Mouse (Mus musculus) adrenal gland, postnatal 4 days (tissue): ENCODE results near the gene Cyld. TPM values are rescaled to one million over a fixed set of nuclear protein-coding genes. Genes with fewer than 3 reads are reported as not detected.

Experiments used
- DNase-seq, 2 experiments: peaks; one replicate each; pipeline ENCODE4 v3.0.0; 2021 to 2022; ENCODE audit warnings: low spot score in 2 of 2, mixed read lengths in 2 of 2
- total RNA-seq, 2 experiments: library from RNA; stranded (reverse); gene quantifications; 2 replicates each; pipeline ENCODE4 v1.2.3; 2021

The Cyld gene
- total RNA-seq, 2 experiments from 2014 or later, result 39.1 to 44.7 TPM

DNA sequence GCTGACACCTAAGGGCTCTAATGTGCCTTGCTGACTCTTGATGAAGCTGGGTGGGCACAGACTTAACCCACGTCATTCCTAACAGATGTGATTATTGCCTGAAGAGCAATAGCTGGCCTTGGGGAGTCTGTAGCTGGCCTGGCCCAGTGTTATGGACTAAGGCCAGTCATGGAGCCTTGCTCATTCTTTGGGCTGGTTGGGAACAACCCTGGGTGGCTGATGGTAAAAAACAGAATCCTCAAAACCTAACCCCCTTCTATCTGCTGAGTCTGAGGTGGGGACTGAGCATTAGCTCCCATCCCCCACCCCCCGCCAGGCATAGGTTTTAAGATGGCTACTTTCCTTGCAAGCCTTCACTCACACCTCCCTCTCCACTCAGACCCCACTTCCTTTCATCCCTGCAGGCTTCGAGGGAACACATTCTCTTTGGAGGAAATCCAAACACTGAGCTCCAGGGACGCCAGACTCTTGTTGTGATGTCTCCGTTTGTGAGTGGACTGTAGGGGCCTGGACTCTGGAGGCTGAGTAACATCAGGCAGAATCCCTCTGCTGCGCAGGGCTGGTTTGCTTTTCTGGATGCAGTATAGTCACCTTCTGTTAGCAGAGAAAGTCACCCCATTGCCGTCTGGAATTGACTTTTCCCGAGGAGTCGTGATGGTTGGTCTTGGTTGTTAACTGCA, 10.5 kb upstream of the Cyld start:
- no peak for DNase-seq

DNA sequence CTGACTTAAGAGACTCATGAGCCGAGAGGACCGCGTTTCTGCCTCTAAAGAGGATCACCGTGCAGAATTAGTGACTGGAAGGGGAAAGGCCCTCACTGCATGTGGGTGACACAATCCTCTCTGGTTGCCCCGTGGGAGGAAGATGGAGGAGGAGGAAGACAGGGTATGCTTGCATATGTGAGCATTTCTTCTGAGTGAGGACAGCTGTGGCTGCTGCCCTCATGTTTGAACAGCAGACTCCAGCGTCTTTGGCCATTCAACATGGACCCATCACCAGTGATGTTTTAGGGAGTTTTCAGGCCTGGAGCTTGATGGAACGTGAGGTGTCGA, 10.0 kb upstream of the Cyld start:
- no peak for DNase-seq

DNA sequence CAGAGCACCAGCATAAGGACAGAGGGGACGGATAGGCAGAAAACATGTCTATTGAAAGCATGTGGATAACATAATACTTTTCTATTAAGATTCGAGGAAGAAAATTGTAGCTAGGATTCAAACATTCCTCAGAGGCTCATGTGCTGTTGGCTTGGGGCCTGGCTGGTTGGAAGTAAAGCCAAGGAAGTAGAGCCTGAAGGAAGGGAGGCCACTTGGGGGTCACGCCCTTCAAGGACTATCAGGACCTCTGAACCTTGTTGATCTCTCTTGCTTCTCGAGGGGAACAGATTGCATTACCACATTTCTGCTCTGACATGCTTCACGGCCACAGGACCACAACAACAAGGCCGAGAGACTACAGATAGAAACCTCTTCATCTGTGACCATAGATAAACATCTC, 7.7 kb upstream of the Cyld start:
- no peak for DNase-seq

- no peak for DNase-seq
Observed at GRCm38 (mm10) chr8:88689891-88690290, 6.9 kb upstream of the Cyld start.

- no peak for DNase-seq
Observed at GRCm38 (mm10) chr8:88691342-88691948, 5.4 kb upstream of the Cyld start.

DNA sequence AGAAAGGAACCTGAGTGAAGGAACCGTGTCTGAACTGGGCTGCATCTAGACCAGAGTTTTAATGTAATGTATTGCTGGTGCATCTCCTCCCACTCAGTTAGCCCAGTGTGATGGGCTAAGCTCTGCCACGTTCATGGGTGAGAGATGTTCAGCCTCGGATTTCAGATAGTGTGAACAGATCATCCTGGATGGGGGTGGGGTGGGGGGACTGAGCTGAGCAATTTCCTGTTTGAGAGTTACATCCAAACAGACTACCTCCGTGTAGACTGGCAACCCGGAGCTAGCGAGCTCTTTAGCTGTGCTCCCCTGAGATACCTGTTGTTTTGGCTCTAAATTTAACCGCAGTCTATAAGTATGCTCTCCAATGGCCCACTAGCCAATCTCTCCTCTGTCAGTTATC, 4.9 kb upstream of the Cyld start:
- no peak for DNase-seq

- DNase-seq, result no peak
Observed at GRCm38 (mm10) chr8:88692866-88693265, 4.0 kb upstream of the Cyld start.

- DNase-seq, result no peak
Observed at GRCm38 (mm10) chr8:88693376-88693775, 3.5 kb upstream of the Cyld start.

GRCm38 (mm10) chr8:88694291-88694690, 2.5 kb upstream of the Cyld start:
- DNase-seq, result no peak

GRCm38 (mm10) chr8:88696228-88696627, 600 bp upstream of the Cyld start:
- no peak for DNase-seq

DNA sequence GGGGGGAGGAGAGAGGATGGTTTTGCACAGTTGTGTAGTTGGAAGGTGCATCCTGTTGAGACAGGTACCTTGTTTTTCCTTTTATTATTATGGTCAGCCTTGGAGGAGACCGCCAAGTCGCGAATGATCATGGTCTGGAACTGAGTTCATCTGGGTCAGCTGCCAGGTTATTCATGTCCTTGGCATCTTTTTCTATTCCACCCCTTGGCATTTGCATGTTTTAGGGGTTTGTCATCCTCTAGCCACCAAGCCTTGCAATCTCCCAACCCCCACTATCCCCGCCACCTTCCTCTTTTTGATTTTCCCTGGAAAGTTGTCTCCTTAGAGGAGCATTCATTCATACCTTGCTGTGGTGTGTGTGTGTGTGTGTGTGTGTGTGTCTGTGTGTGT, 809 bp downstream of the Cyld start:
- peak in 1 of 2 experiments; percentile 8 for DNase-seq

- DNase-seq, result no peak
Observed at GRCm38 (mm10) chr8:88698048-88698447, 1.2 kb downstream of the Cyld start.

- DNase-seq, result no peak
Observed at GRCm38 (mm10) chr8:88701611-88702010, 4.8 kb downstream of the Cyld start.

DNA sequence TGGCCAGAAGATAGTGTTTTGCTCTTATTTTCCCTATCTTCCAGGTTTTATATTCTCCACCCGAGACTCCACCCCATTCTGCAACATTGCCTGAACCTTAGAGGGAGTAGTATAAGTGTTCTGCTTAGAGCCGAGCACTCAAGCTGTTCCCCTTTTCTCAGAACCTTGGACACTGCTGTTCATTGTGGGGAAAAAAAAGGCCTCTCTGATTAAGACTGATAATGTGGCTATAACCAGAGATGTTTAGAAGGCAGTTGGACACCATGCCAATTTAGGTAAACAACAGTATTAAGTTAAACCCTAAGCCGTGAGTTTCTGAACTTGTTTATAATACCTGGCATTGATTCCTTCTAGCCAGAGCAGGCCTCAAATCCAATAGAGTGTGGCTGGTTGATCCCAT, 6.0 kb downstream of the Cyld start:
- DNase-seq, result no peak

DNA sequence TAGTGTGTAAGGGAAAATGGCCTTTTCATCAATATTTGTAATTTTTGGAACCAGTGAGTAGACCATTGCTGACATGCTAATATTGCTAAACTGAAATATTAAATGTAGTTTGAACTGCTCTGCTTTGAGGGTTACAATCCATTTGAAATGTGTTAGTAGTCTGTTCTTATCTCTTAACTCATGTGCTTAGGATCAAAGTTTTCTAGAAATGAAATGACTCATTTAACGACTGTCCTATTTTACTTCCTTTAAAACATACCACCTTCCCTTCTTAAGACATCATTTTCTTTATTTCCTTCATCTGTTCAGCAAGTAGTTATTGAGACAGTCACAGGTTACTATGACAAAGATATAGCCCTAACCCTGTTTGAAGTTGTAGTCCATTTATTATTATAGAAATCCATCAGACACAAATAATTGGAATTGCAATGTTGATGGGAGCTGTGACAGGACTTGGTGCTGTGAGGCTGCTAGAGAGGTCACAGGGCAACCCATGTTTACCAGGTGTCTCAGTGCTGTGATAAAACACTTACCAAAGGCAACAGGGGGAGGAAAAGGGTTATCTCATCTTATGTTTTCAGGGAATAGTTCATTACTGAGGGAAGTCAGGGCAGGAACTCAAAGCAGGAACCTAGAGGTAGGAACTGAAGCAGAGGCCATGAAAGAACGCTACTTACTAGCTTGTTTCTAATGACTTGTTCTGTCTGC, 26.6 kb downstream of the Cyld start:
- no peak for DNase-seq

- peak; percentile 39 to 69 for DNase-seq
Observed at GRCm38 (mm10) chr8:88755175-88755791, 58.5 kb downstream of the Cyld start.

GRCm38 (mm10) chr8:88761980-88762379, 65.2 kb downstream of the Cyld start:
- no peak for DNase-seq

- DNase-seq, result no peak
Observed at GRCm38 (mm10) chr8:88771241-88771640, 74.4 kb downstream of the Cyld start.

DNA sequence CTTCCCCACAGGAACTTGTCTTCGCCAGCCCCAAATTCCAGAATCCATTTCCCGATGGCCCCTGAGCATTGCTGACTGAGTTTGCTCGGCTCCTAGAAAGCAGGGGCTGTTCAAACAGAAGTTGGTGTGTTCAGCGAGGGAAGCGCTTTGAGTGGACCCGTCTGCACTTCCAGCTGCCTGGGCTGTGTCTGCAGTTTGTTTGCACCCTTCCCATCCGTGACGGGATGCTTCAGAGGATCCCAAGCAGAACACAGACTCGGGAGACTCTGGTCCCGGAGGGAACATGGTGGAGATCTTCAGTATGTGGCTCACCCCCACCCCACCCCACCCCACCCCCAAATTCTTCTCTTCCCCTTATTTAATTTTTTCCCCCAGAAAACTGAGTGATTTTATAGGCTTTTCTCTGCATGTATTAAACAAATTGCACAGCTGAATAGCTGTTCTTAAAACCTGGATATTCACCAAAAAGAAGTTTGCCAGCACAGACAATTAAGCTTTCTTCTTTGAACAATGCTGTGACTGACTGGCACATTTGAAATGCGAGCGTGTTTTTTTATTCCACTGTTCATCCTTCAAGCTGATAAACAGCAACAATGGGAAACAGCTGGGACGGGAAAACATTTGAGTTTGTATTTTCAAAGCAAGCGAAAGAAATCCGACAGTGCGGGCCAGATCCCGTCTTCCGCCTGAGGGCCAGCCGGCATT, 77.9 kb downstream of the Cyld start:
- DNase-seq, result no peak

DNA sequence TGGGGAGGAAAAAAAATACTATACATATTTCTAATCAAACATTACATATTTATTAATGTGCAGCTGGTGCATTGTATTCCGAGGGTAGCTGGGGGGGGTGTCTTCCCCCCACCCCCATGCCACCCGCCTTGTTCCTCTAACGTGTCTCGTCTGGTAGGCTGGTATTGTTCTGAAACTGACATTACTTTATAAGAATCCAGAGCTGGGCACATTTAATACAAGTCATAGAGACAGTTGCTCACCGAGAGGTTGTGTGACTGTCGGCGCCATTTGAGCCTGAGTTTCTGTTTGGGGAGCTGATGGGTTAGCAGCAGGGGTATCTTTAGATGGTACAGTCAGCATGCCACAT, 78.4 kb downstream of the Cyld start:
- DNase-seq, result no peak

DNA sequence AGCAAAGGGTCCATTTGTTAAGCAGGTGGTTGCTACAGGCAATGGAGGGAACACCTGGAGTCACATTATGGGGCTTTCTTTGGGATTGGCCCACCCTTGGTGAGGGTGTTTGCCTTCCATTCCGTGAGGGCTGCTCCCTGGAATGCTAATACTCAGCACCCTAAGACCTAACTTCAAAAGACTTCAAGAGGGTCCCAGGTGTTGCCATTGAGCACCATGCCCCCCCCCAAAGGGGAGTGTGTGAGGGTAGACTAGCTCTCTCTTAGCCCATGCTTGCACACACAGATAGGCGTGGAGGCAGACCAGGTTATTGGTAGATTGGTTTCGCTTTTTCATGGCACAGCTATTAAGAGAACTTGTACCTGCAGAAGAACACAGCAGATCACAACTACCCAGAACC, 83.3 kb downstream of the Cyld start:
- DNase-seq, result no peak

GRCm38 (mm10) chr8:88781283-88781682, 84.5 kb downstream of the Cyld start:
- DNase-seq, result no peak
